9 mouse cellular contexts compared by ENCODE assay signal in the genomic region with DNA sequence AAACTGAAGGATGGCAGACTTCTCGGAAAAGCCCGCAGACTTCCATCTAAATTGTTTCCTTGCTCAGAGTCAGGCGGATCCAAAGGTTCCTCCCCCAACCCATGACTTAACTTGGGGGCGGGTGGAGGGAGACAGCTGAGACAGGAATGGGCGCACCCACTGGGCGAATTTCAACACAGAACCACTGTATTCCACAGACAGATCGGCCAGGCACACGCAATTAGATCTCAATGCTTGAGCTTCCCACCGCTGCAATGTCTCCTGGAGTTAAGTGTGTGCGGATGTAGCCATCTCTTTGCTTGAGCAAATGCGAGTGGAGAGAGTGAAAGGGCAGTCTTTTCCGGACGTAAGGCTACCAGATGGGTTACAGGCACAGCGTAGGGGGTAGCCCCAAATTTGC. TPM values are rescaled to one million over a fixed set of nuclear protein-coding genes. Genes with fewer than 3 reads are reported as not detected.
DNase-seq lines count a peak whose midpoint lies in the region; ATAC-seq and TF ChIP-seq lines count a peak whose summit lies in the region.
"Had no signal": no experiment of that assay in that cellular context is flagged by ENCODE, and none has a peak within 500 bp of the region (broad histone marks: within the 10 kb centered on the region; RNA-seq: fewer than 3 reads in every experiment).

No protein-coding gene starts in this region.

- ATAC-seq in megakaryocyte, adult 5-6 weeks (ENCODE audit: poor library complexity, severe bottlenecking): no peak
- no peak for ATAC-seq in forebrain, postnatal 0 days
- peak; percentile 49 for ATAC-seq in intestine, postnatal 0 days
- ATAC-seq in lung, embryonic 14.5 days (ENCODE audit: insufficient read depth): 0 out of 2 replicates have a peak, but pooled peaks have one; percentile 2

- peaks cover 17% of the 10 kb centered on the region for H3K4me1 ChIP-seq in megakaryocyte, embryonic 14.5 days
- peaks cover 10% of the 10 kb centered on the region for H3K4me1 ChIP-seq in forebrain, postnatal 0 days (ENCODE audit: insufficient read depth)
- peaks cover 18% of the 10 kb centered on the region for H3K4me1 ChIP-seq in intestine, postnatal 0 days (replicated peaks; ENCODE audit: control insufficient read depth, insufficient read depth, low read length)
- peaks cover 19% of the 10 kb centered on the region; the same call in 1 of the 2 replicates for H3K4me1 ChIP-seq in lung, embryonic 14.5 days (ENCODE audit: insufficient read depth)

- intact Hi-C loops in left cerebral cortex, postnatal 36 days (cut with DNase I): loop anchor here (2.0 to 10.0 kb wide), 4 partner anchors 51 to 233 kb away; no protein-coding TSS in a partner anchor

- DNase-seq in forebrain, postnatal 0 days: no peak
- peak; percentile 43 for DNase-seq in lung, embryonic 14.5 days
- DNase-seq in MN1 (ENCODE audit: low spot score): no peak
- no peak for DNase-seq in layer of hippocampus, postnatal 36 days
- DNase-seq in left cerebral cortex, postnatal 36 days (ENCODE audit: low spot score in 2 of 2): no peak

- no peak overlapping the region for H3K9ac ChIP-seq in forebrain, postnatal 0 days
- peak overlapping the region; percentile 85 for H3K9ac ChIP-seq in intestine, postnatal 0 days (ENCODE audit: low read depth, low read length)
- H3K9ac ChIP-seq in lung, embryonic 14.5 days: peak overlapping the region; percentile 71

- TF ChIP-seq CTCF in forebrain, postnatal 0 days (IDR thresholded peaks at IDR 0.05; ENCODE audit: low read depth): no peak
- TF ChIP-seq CTCF in intestine, postnatal 0 days (IDR thresholded peaks at IDR 0.05; ENCODE audit: low read depth): 0 out of 2 replicates have a peak, but pooled peaks have one; percentile 13
- no peak for TF ChIP-seq CTCF in lung, embryonic 14.5 days (IDR thresholded peaks at IDR 0.05; ENCODE audit: low read depth)

- H3K27ac ChIP-seq in forebrain, postnatal 0 days (ENCODE audit: low read depth, low read length): no peak overlapping the region
- H3K27ac ChIP-seq in intestine, postnatal 0 days (ENCODE audit: low read depth, low read length): peak overlapping the region; percentile 93
- H3K27ac ChIP-seq in lung, embryonic 14.5 days (ENCODE audit: low read depth): no peak overlapping the region

- no peaks in the 10 kb centered on the region for H3K36me3 ChIP-seq in megakaryocyte, embryonic 14.5 days (replicated peaks; ENCODE audit: low read length)
- H3K36me3 ChIP-seq in forebrain, postnatal 0 days (ENCODE audit: insufficient read depth): no peaks in the 10 kb centered on the region
- no peaks in the 10 kb centered on the region for H3K36me3 ChIP-seq in intestine, postnatal 0 days (ENCODE audit: control insufficient read depth, insufficient read depth)
- no peaks in the 10 kb centered on the region for H3K36me3 ChIP-seq in lung, embryonic 14.5 days (ENCODE audit: insufficient read depth)

- H3K4me2 ChIP-seq in forebrain, postnatal 0 days (ENCODE audit: low read depth): peak overlapping the region; percentile 100
- H3K4me2 ChIP-seq in intestine, postnatal 0 days (replicated peaks; ENCODE audit: low read depth): peak overlapping the region; percentile 80
- H3K4me2 ChIP-seq in lung, embryonic 14.5 days: peak overlapping the region; percentile 95

- WGBS in forebrain, postnatal 0 days: 38% methylated on average over 14 of the region's 14 CpGs
- 5% methylated on average over 14 of the region's 14 CpGs for WGBS in intestine, postnatal 0 days
- WGBS in lung, embryonic 14.5 days: 15% methylated on average over 14 of the region's 14 CpGs

- peaks cover 54% of the 10 kb centered on the region for H3K27me3 ChIP-seq in megakaryocyte, embryonic 14.5 days (replicated peaks)
- no peaks in the 10 kb centered on the region; the same call in none of the 2 replicates for H3K27me3 ChIP-seq in forebrain, postnatal 0 days (ENCODE audit: insufficient read depth, low read length)
- H3K27me3 ChIP-seq in intestine, postnatal 0 days (replicated peaks; ENCODE audit: control insufficient read depth, insufficient read depth, low read length): no peaks in the 10 kb centered on the region
- no peaks in the 10 kb centered on the region for H3K27me3 ChIP-seq in lung, embryonic 14.5 days (ENCODE audit: insufficient read depth, low read length)
- H3K27me3 ChIP-seq: Patski had no signal

- no peaks in the 10 kb centered on the region for H3K9me3 ChIP-seq in megakaryocyte, embryonic 14.5 days
- no peaks in the 10 kb centered on the region for H3K9me3 ChIP-seq in forebrain, postnatal 0 days (ENCODE audit: low read length)
- no peaks in the 10 kb centered on the region for H3K9me3 ChIP-seq in intestine, postnatal 0 days (ENCODE audit: control insufficient read depth)
- no peaks in the 10 kb centered on the region for H3K9me3 ChIP-seq in lung, embryonic 14.5 days (ENCODE audit: low read depth, low read length)

- peak overlapping the region; percentile 91 for H3K4me3 ChIP-seq in megakaryocyte, embryonic 14.5 days (replicated peaks)
- peak overlapping the region; percentile 57 for H3K4me3 ChIP-seq in forebrain, postnatal 0 days (ENCODE audit: low read depth, low read length)
- peak overlapping the region; percentile 62 for H3K4me3 ChIP-seq in intestine, postnatal 0 days (ENCODE audit: low read depth, low read length)
- H3K4me3 ChIP-seq in lung, embryonic 14.5 days (ENCODE audit: low read depth, low read length): peak overlapping the region; percentile 69

RNA-seq across cellular contexts. Expression of a gene that starts 1.2 kb away (rescaled TPM):
- 2.7 and 13.6 TPM in 2 replicates for polyA plus RNA-seq in megakaryocyte, embryonic 14.5 days (2012; ENCODE audit: insufficient read depth, low replicate concordance)
- 0.05 and 0.07 TPM in 2 replicates for total RNA-seq in megakaryocyte, adult 5-6 weeks (2015)
- 0.18 TPM in 1 of 2 replicates, not detected in the other for total RNA-seq in megakaryocyte, adult 5-6 weeks (2017)
- 48.4 and 56.4 TPM in 2 replicates for total RNA-seq in forebrain, postnatal 0 days (2014; rRNA removed)
- 15.1 and 18.7 TPM in 2 replicates for polyA plus RNA-seq in forebrain, postnatal 0 days (2015; fragmentation: Nextera tagmentation; extraction: Ambion mirVana)
- 17.5 and 20.2 TPM in 2 replicates for polyA plus RNA-seq in intestine, postnatal 0 days (2015; fragmentation: Nextera tagmentation; extraction: Ambion mirVana)
- polyA plus RNA-seq in lung, embryonic 14.5 days (2014; fragmentation: Nextera tagmentation; extraction: Ambion mirVana): 12.8 and 14.1 TPM in 2 replicates
- total RNA-seq in layer of hippocampus, postnatal 36 days (2021): 10 to 100 TPM; 46.1 to 46.9 TPM
- 100 to 1,000 TPM in 1 of 2 experiments, 10 to 100 TPM in 1; 80.6 to 112 TPM for total RNA-seq in left cerebral cortex, postnatal 36 days (2021)

Comparison
In these comparisons a context has a peak if more than half of its experiments do, and no peak if none do; other contexts are left out.
1. ATAC-seq: peak in intestine, postnatal 0 days (single experiment) and lung, embryonic 14.5 days (single experiment); none in megakaryocyte, adult 5-6 weeks (single experiment) and forebrain, postnatal 0 days (single experiment).
2. RNA of a gene that starts 1.2 kb away (total RNA-seq): 80.6 to 112 TPM in left cerebral cortex, postnatal 36 days, 48.4 to 56.4 TPM in forebrain, postnatal 0 days and 46.1 to 46.9 TPM in layer of hippocampus, postnatal 36 days; 0.05 to 0.18 TPM in megakaryocyte, adult 5-6 weeks; every median in the first group is over 10 times any median in the second.
3. Peak in every context shown above with its lines, with median percentiles within 50 percentile points of each other: H3K4me3 ChIP-seq and H3K4me2 ChIP-seq.